Mouse (Mus musculus): ENCODE results near the gene Mob1b.
A peak's percentile ranks its signal among the peaks of the same experiment; 100 is the strongest.
"Not testable (repeated sequence)": the region's sequence is repeated elsewhere in the genome, so short reads cannot be mapped to it uniquely, and the experiment has no call there.

Mob1b gene

GRCm38 (mm10) chr5:88699251-88699913 is 21.3 kb upstream of the Mob1b start:
- no peak for DNase-seq (ENCODE audit: extremely low spot score, low spot score)

GRCm38 (mm10) chr5:88702041-88702440 is 18.6 kb upstream of the Mob1b start:
- DNase-seq (ENCODE audit: extremely low spot score, low spot score): no peak

DNA sequence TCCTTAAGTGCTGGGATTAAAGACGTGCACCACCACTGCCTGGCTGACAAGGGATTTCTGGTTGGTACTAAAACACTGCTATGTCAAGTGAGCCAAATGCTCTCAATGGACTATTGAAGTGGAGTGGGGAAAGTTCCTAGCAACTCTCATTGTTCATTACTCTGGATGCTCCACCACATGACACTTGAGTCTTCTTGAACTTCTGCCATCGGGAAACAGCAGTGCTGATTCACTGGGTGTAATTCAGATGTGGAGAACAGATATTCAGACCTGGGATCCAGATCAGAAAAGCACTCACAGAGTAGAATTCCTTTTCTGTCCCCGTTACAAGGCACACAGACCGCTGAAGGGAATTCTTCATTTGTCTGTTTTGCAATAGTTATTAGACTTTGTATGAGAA is 17.1 kb upstream of the Mob1b start:
- no peak for DNase-seq (ENCODE audit: extremely low spot score, low spot score)

GRCm38 (mm10) chr5:88711128-88711527 is 9.5 kb upstream of the Mob1b start:
- no peak for DNase-seq (ENCODE audit: extremely low spot score, low spot score)

DNA sequence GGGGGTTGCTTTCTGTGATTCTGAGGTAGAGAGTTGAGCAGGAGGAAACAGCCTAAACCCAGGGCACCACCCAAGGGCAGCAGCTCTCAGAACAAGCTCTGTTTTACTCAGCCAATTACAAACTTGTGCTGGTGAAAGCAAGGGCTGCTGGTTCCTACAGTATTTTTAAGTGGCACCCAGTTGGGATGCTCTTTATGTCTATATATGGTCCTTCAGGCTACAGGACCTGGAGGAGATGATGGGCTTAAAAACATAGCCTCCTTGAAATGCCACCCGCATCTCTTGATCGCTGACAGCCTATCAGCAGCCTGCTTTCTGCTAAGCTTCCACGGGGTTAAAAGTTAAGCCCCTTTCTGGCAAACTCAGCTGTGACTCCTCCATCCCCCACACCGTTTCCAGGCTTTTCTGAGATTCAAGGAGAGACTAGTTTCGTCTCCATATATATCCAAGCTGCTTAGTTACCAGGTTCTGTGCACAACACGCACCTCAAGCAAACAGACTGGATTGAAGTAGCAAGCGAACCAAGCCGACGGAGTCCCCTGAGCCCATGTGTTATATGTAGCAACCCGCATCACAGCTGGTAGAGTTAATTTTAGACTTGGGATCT is 8.9 kb upstream of the Mob1b start:
- no peak for DNase-seq (ENCODE audit: extremely low spot score, low spot score)

DNA sequence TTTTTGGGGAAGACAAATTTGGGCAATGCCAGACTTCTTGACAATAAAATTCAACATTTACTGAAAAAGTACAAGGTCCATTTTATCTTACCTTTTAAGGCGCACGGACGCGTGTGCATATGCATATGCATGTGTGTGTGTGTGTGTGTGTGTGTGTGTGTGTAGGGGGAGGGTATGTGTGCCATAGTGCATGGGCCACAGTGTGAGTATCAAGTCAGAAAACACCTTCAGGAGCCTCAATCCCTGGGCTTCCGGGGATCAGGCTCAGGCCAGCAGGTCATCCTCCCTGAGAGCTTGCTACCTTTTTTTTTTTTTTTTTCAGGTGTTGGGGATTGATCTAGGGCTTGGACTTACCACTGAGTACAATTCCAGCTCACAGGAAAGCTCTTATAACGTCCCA is 8.3 kb upstream of the Mob1b start:
- no peak for DNase-seq (ENCODE audit: extremely low spot score, low spot score)

GRCm38 (mm10) chr5:88716983-88717382 is 3.7 kb upstream of the Mob1b start:
- no peak for DNase-seq (ENCODE audit: extremely low spot score, low spot score)

DNA sequence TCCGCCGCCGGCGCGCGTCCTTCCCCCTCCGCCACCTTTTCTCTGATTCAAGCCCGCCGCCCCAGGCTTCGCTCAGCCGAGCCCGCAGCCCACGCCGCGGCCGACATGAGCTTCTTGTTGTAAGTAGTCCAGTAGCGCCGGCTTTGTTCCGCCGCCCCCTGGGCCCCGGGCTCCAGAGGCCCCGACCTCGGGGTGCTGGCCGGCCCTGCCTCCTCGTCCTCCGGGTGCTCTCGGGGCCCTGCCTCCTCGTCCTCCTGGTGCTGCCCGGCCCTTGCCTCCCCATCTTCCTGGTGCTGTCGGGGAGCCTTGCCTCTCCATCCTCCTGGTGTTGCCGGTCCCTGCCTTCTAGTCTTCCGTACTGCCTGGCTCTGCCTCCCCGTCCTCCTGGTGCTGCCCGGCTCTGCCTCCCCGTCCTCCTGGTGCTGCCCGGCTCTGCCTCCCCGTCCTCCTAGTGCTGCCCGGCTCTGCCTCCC is 384 bp downstream of the Mob1b start:
- no peak for DNase-seq (ENCODE audit: extremely low spot score, low spot score)

DNA sequence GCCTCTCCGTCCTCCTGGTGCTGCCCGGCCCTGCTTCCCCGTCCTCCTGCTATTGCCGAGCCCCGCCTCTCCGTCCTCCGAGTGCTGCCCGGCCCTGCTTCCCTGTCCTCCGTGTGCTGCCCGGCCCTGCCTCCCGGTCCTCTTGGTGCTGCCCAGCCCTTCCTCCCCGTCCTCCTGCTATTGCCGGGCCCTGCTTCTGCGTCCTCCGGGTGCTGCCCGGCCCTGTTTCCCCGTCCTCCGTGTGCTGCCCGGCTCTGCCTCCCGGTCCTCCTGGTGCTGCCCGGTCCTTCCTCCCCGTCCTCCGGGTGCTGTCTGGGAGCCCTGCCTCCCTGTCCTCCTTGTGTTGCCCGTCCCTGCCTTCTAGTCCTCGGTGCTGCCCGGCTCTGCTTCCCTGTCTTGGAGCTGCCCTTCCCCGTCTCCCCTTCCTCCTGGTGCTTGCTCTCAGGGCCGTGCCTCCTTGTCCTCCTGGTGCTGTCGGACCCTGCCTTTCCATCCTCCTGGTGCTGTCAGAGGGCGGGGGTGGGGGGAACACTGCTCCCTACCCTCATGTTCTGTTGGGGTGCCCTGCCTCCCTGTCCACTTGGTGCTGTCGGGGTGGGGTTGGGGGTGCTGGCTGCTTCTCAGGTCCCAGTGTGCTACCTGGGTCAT is 1.0 kb downstream of the Mob1b start:
- peak; percentile 56 for DNase-seq (ENCODE audit: extremely low spot score, low spot score)

DNA sequence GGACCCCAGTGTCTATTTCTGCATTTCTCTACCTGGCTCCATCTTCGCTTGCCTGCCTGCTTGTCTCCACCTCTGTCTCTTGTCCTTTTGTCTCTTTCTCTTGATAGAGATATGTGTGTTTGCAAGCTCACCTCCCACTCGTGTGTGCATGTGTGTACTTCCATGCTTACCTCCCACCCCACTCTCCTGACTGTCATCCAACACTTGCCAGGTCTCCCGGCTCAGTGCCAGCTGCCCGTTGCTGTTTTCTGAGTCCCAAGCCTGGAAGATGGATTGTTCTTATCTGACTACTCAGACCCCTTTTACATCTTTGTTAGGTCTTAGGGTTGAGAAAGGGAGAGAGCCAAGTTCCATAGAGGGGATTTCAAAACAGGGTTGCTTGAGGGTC is 1.6 kb downstream of the Mob1b start:
- DNase-seq (ENCODE audit: extremely low spot score, low spot score): no peak

- DNase-seq (ENCODE audit: extremely low spot score, low spot score): no peak
Observed at GRCm38 (mm10) chr5:88724030-88724429, 3.4 kb downstream of the Mob1b start.

- no peak for DNase-seq (ENCODE audit: extremely low spot score, low spot score)
Observed at GRCm38 (mm10) chr5:88727593-88728144, 7.0 kb downstream of the Mob1b start.

DNA sequence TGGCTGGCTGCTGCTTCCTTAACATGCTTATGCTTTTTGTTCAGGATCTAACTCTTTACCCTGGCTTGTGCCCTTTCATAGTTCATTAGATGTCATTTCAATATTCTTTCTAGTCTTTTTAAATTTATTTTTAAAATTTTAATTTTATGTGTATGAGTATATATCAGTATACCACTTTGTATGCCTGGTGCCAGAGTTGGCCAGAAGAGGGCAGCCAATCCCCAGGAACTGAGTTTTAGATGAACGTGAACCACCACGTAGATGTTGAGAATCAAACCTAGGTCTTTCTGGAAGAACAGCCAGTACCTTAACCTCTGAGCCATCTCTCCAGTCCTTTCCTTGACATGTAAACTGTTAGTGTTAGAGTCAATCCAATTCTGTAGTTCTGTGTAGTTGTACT is 14.1 kb downstream of the Mob1b start:
- DNase-seq (ENCODE audit: extremely low spot score, low spot score): no peak

DNA sequence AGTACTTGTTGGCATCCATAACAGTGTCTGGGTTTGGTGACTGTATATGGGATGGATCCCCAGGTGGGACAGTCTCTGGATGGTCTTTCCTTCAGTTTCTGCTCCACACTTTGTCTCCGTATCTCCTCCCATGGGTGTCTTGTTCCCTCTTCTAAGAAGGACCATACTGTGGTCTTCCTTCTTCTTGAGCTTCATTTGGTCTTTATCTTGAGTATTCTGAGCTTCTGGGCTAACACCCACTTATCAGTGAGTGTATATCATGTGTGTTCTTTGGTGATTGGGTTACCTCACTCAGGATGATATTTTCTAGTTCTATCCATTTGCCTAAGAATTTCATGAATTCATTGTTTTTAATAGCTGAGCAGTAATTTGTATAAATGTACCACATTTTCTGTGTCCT is 20.4 kb downstream of the Mob1b start:
- DNase-seq (ENCODE audit: extremely low spot score, low spot score): not testable (repeated sequence)

GRCm38 (mm10) chr5:88747774-88748173 is 27.1 kb downstream of the Mob1b start:
- DNase-seq (ENCODE audit: extremely low spot score, low spot score): no peak

- DNase-seq (ENCODE audit: extremely low spot score, low spot score): no peak
Observed at GRCm38 (mm10) chr5:88753199-88753598, 32.5 kb downstream of the Mob1b start.

DNA sequence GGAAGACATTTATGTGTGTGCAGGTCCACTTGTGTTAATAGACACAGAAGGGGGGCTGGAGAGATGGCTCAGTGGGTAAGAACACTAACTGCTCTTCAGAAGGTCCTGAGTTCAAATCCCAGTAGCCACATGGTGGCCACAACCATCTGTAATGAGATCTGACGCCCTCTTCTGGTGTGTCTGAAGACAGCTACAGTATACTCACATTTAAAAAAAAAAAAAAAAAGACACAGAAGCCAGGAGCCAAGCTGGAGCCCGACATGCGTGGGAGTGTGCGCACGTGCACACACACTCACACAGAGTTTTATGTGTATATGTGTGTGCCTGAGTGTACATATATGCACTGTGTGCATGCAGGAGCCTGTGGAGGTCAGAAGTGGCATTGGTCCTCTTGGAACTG is 42.0 kb downstream of the Mob1b start:
- no peak for DNase-seq (ENCODE audit: extremely low spot score, low spot score)

GRCm38 (mm10) chr5:88764430-88764986 is 43.9 kb downstream of the Mob1b start:
- DNase-seq (ENCODE audit: extremely low spot score, low spot score): no peak

DNA sequence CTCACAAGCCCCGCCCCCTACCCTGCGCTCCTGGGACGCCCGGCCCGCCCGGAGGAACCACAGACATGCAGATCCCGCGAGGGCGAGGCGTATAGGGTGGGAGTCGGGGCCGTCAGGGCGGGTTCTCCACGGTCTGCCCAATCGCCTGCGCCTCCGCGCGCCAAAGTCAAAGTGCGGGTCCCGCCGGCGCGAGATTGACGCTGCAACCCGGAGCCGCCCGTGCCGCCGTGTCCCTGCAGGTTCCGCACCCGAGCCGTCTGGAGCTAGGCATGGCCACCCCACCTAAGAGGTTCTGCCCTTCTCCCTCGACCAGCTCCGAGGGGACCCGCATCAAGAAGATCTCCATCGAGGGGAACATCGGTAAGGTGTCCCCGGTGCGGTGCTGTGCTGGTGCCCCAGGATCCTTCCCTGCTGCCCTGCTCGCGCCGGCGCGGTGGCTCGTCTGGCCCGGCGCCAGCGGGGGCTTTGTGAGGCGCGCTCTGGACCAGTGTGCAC is 44.4 kb downstream of the Mob1b start, which contains the start of gene Dck:
Gene Dck, plus strand, starts transcription at position 10 of the 495 bp plus-strand sequence.
- DNase-seq (ENCODE audit: extremely low spot score, low spot score): peak; percentile 99

DNA sequence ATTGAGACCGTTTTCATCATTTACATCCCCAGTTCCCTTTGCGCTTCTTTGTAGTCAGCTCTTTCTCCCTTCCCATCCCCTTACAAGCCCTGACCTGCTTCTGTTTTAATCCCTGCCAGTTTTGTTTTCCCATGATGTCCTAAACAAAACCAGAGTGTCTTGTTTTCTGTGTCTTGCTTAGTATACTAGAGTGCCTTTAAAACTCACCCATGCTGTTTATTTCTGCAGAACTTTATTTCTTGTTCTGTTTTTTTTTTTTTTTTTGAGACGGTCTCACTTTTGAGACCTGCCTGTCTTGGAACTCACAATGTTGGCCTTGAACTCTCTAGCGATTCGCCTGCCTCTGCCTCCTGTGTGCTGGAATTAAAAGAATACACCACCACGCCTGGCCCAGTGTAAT is 44.9 kb downstream of the Mob1b start:
- DNase-seq (ENCODE audit: extremely low spot score, low spot score): no peak

GRCm38 (mm10) chr5:88766121-88766520 is 45.5 kb downstream of the Mob1b start:
- no peak for DNase-seq (ENCODE audit: extremely low spot score, low spot score)

DNA sequence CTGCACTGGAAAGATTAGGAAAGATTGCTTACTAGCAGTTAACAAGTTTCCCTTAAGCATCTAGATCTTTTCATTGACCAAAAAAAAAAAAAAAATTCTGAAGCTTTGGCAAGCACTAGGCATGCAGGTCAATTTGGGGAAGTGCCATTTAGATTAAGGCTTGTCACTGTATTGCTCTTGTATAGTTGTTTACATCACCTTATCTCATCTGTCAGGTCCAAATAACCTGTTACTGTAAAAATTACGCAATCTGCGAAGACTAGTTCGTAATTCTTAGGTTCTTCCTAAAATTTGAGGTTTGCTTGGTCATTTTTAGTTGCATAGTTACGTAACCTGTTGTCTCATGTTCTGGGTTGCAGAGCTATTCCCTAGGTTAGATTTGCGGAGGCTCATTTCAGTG is 46.2 kb downstream of the Mob1b start:
- DNase-seq (ENCODE audit: extremely low spot score, low spot score): no peak
